Mouse (Mus musculus) forebrain, postnatal 0 days (tissue): ENCODE measurements at regions not wholly inside any gene's neighbourhood (a gene's known extent, or its start where the extent isn't known, plus 50 kb on each side); places are given as distances from the start of the nearest gene placed in this dataset.

Experiments
- ATAC-seq: fragments of 200-750 bp; cut with Nextera tagmentation; 2 replicates; pipeline ENCODE4 v1.8.0; 2017; ENCODE audit warnings: mild to moderate bottlenecking, moderate library complexity
- DNase-seq: peaks from one replicate; pipeline ENCODE4 v3.0.0-alpha.2; 2015
- H3K27ac ChIP-seq: fragments of 300-500 bp; sonication (generic); 2 replicates; pipeline ENCODE4 v1.5.1; 2014; ENCODE audit warnings: low read depth, mild to moderate bottlenecking, antibody characterized with exemption, low read length, moderate library complexity, mixed read lengths
- H3K27me3 ChIP-seq: fragments of 300-500 bp; sonication (generic); 2 replicates; pipeline ENCODE4 v1.6.1; 2014; ENCODE audit warnings: mild to moderate bottlenecking, low read length, mixed read lengths; ENCODE audit not compliant: insufficient read depth
- H3K36me3 ChIP-seq: fragments of 300-500 bp; sonication (generic); 2 replicates; pipeline ENCODE4 v1.6.1; 2014; ENCODE audit warnings: mild to moderate bottlenecking, moderate library complexity; ENCODE audit not compliant: insufficient read depth
- H3K4me1 ChIP-seq: fragments of 300-500 bp; sonication (generic); 2 replicates; pipeline ENCODE4 v1.6.1; 2014; ENCODE audit warnings: antibody characterized with exemption; ENCODE audit not compliant: insufficient read depth
- H3K4me2 ChIP-seq: fragments of 300-500 bp; sonication (generic); 2 replicates; pipeline ENCODE4 v1.6.1; 2014; ENCODE audit warnings: low read depth, mild to moderate bottlenecking, moderate library complexity
- H3K4me3 ChIP-seq: fragments of 300-500 bp; sonication (generic); 2 replicates; pipeline ENCODE4 v1.5.1; 2014; ENCODE audit warnings: low read depth, low read length, mixed read lengths
- H3K9ac ChIP-seq: fragments of 300-500 bp; sonication (generic); 2 replicates; pipeline ENCODE4 v1.6.1; 2014; ENCODE audit warnings: mild to moderate bottlenecking
- H3K9me3 ChIP-seq: fragments of 300-500 bp; sonication (generic); 2 replicates; pipeline ENCODE4 v1.6.1; 2016; ENCODE audit warnings: low read length
- CTCF ChIP-seq: sonication (generic); IDR thresholded peaks from 2 replicates; pipeline ENCODE4 v1.5.1; 2016; ENCODE audit warnings: antibody characterized with exemption, control low read depth, low read depth
- WGBS: fragments of 180-500 bp; shearing (Covaris S2); extraction: QIAGEN DNeasy Blood & Tissue Kit; methylation state at CpG from one replicate; pipeline ENCODE4 v1.1.7; 2014; 5-methylcytosine and 5-hydroxymethylcytosine counted together

GRCm38 (mm10) chr15:29146631-29147030 is 943.1 kb downstream of the Dnah5 start:
- Histone ChIP-seq H3K9ac (no peak overlapping the region), H3K27ac (no peak overlapping the region), H3K4me2 (no peak overlapping the region), H3K27me3 (no peaks in the 10 kb centered on the region), H3K4me3 (no peak overlapping the region), H3K9me3 (no peaks in the 10 kb centered on the region), H3K36me3 (no peaks in the 10 kb centered on the region), H3K4me1 (no peaks in the 10 kb centered on the region)
- WGBS: 95% methylated on average over 2 of the region's 2 CpGs
- DNase-seq (no peak), ATAC-seq (no peak)
- no peak for TF ChIP-seq CTCF
